Mouse (Mus musculus): ENCODE measurements around the gene Exosc10. TPM values are rescaled to one million over a fixed set of nuclear protein-coding genes. Genes with fewer than 3 reads are reported as not detected.

Gene Exosc10
- polyA plus RNA-seq, 1 experiment = 33.4 TPM

DNA sequence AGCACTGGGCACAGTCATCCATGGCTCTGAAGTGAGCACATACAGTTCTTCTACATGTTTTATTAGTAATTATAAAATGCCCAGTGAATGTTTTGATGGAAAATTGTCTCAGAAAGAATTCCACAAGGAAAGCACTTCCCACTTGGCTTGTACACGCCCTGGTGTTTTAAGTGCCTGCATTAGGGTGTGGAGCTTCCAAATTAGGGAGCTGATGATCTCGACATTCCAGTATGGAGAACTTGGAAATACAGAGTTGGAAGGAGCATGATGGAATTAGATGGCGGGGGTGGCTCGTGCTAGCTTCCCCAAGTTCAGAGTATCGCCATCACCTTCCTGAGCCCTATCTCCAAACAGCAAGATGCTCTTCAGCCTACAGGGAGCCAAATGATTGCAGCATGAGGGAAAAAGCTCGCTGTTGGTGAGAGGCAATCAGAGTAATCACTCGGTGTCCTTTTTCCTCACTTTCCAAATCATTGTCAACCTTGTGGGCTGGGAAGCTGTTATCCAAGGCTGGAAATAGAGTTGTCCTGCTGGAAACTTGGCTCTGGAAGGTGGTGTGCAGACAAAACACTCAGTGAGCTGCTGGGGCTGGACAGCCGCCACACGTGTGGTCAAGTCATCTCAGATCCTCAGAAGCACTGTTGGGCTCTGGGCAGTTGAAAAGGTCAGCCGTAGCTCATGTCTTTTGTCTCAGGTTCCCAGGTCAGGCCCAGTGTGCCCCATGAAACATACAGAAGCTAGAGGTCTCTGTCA, 30.9 kb upstream of the Exosc10 start:
- TF ChIP-seq CTCF (IDR thresholded peaks at IDR 0.05; ENCODE audit: insufficient read depth, low read length) (no peak), POLR2A (IDR thresholded peaks at IDR 0.05; ENCODE audit: borderline replicate concordance, extremely low read depth, low read depth, low read length) (no peak)
- WGBS = 81% methylated on average over 10 of the region's 10 CpGs
- no peak for DNase-seq
- Histone ChIP-seq H3K4me1 (ENCODE audit: control insufficient read depth, insufficient read depth, low read length) (no peaks in the 10 kb centered on the region), H3K4me3 (replicated peaks; ENCODE audit: extremely low read depth, low read depth, low read length) (no peak overlapping the region)

DNA sequence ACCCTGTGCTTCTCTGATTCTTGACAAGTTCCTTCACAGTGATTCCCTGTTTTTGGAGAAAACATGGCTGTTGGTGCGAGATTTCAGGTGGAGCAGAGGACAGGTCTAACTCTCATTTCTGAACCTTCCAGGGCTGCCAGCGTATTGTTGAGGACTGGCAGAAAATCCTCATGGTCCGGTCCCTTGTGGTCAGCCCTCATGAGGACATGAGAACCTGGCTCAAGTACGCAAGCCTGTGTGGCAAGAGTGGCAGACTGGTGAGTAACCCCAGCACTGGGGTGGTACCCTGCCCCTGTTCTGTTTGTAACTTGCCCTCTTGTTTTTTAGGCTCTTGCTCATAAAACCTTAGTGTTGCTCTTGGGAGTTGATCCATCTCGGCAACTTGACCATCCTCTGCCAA, 27.9 kb upstream of the Exosc10 start:
- TF ChIP-seq CTCF (IDR thresholded peaks at IDR 0.05; ENCODE audit: insufficient read depth, low read length) = no peak
- H3K4me1 ChIP-seq (ENCODE audit: control insufficient read depth, insufficient read depth, low read length) = no peaks in the 10 kb centered on the region
- no peak for DNase-seq
- WGBS = 95% methylated on average over 5 of the region's 5 CpGs
- H3K4me3 ChIP-seq (replicated peaks; ENCODE audit: extremely low read depth, low read depth, low read length) = no peak overlapping the region

DNA sequence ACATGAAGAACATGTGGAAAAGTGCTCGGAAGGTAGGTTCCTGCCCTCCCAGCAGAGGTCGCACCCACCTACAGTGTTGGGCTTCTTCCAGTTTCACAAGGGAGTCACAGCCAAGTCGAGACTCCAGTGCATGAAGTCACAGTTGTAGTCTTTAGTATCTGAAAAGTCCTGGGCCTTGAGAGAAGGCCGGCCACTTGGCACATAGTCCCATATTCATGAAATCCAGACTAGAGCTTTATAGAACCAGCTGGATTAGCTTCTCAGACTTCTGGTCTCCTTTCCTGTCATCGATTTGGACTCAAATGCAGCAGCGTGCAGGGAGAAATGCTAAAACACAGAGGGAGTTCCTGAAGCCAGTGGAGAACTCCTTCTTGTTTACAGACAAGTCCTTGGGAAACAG, 27.5 kb upstream of the Exosc10 start:
- no peak for DNase-seq
- Histone ChIP-seq H3K4me3 (replicated peaks; ENCODE audit: extremely low read depth, low read depth, low read length) (no peak overlapping the region), H3K4me1 (ENCODE audit: control insufficient read depth, insufficient read depth, low read length) (no peaks in the 10 kb centered on the region)
- TF ChIP-seq CTCF (IDR thresholded peaks at IDR 0.05; ENCODE audit: insufficient read depth, low read length) (no peak), POLR2A (IDR thresholded peaks at IDR 0.05; ENCODE audit: borderline replicate concordance, extremely low read depth, low read depth, low read length) (no peak)
- 82% methylated on average over 6 of the region's 6 CpGs for WGBS

DNA sequence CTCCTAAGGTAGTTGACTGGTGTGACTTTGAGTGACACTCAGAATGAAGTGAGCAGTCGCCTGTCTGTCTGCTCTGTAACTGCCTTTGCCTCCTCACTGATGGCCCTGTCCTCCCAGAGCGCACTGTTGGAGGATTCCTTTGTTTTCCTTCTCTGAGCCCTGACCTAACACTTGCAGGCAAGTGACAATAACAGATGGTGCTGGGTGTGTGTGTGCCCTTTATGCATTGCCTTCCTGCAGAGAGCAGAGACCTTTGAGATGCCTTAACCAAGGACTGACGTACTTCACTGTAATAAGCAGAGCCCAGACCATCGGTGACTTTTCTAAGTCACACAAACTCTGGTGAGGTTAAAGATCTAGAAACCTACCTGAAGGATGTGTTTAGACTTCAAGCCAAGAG, 26.9 kb upstream of the Exosc10 start:
- Histone ChIP-seq H3K4me3 (replicated peaks; ENCODE audit: extremely low read depth, low read depth, low read length) (no peak overlapping the region), H3K4me1 (ENCODE audit: control insufficient read depth, insufficient read depth, low read length) (no peaks in the 10 kb centered on the region)
- 78% methylated on average over 4 of the region's 4 CpGs for WGBS
- TF ChIP-seq CTCF (IDR thresholded peaks at IDR 0.05; ENCODE audit: insufficient read depth, low read length) (no peak), POLR2A (IDR thresholded peaks at IDR 0.05; ENCODE audit: borderline replicate concordance, extremely low read depth, low read depth, low read length) (no peak)
- no peak for DNase-seq

DNA sequence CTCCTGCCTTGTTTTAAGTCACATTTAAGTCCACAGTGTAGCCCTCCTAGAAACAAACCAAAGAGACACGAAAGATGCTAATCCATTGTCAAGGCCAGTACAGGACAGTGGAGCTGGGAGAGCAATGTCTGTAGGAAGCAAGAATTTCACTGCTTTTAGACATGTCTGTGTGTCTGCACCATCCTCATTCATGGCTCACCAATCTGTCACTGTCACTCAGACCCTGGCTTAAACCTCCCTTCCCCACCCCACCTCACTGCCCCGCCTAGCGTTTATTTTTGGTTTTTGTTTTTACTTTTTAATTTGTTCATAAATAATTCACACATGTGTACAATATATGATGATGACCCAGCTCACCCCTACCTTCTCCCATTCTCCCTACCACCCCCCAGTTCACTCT, 25.7 kb upstream of the Exosc10 start:
- no peak for DNase-seq
- no peak overlapping the region for H3K4me3 ChIP-seq (replicated peaks; ENCODE audit: extremely low read depth, low read depth, low read length)
- no peaks in the 10 kb centered on the region for H3K4me1 ChIP-seq (ENCODE audit: control insufficient read depth, insufficient read depth, low read length)
- WGBS = 91% methylated on average over 3 of the region's 3 CpGs
- no peak for TF ChIP-seq CTCF (IDR thresholded peaks at IDR 0.05; ENCODE audit: insufficient read depth, low read length)
- TF ChIP-seq POLR2A (IDR thresholded peaks at IDR 0.05; ENCODE audit: borderline replicate concordance, extremely low read depth, low read depth, low read length) = no peak

DNA sequence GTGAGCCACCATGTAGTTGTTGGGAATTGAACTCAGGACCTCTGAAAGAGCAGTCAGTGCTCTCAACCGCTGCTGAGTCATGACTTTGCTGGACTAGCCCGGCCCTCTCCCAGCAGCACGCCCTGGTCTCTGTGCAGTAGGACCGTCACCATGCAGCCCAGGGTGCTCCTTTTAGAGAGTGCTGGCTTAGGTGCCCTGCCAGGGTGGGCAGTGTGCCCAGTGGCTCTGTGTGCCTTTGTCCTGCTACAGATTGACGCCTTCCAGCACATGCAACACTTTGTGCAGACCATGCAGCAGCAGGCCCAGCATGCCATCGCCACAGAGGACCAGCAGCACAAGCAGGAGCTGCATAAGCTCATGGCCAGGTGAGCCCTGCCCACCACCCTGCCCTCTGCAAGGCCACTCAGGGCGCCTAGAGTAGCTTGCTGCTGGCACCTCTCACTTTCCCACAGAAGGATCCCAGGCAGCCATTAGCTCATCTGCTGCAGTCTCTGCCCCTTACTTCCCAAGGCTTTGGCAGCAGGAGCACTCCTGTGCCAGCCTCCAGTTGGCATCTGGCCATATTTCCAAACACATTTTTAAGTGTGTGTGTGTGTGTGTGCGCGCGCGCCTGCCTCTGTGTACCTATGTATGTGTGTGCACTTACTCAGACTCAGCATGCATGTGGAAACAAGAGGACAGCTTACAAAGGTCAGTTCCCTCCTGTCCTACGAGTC, 24.5 kb upstream of the Exosc10 start:
- Histone ChIP-seq H3K4me3 (replicated peaks; ENCODE audit: extremely low read depth, low read depth, low read length) (no peak overlapping the region), H3K4me1 (ENCODE audit: control insufficient read depth, insufficient read depth, low read length) (no peaks in the 10 kb centered on the region)
- 82% methylated on average over 12 of the region's 12 CpGs for WGBS
- TF ChIP-seq POLR2A (IDR thresholded peaks at IDR 0.05; ENCODE audit: borderline replicate concordance, extremely low read depth, low read depth, low read length) (no peak), CTCF (IDR thresholded peaks at IDR 0.05; ENCODE audit: insufficient read depth, low read length) (no peak)
- no peak for DNase-seq

DNA sequence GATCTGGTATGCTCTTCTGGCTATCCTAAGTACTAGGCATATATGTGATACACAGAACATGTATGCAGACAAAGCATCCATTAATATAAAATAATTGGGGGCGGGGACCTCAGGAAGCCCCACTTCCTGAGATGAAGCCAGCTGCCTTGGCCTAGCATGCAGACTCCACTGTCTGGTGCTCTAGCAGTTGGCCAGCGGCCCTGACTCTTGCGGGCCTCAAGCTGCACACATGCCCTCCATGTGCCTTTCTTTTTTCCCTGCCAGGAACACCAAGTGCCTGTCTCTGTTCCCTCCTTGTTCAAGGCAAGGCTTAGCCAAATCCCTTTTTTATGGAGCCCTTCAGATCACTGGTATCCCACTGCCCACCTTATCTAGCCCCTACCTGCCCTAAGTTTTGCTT, 22.4 kb upstream of the Exosc10 start:
- H3K4me3 ChIP-seq (replicated peaks; ENCODE audit: extremely low read depth, low read depth, low read length) = no peak overlapping the region
- 54% methylated on average over 3 of the region's 3 CpGs for WGBS
- DNase-seq = no peak
- no peaks in the 10 kb centered on the region for H3K4me1 ChIP-seq (ENCODE audit: control insufficient read depth, insufficient read depth, low read length)
- no peak for TF ChIP-seq CTCF (IDR thresholded peaks at IDR 0.05; ENCODE audit: insufficient read depth, low read length)
- no peak for TF ChIP-seq POLR2A (IDR thresholded peaks at IDR 0.05; ENCODE audit: borderline replicate concordance, extremely low read depth, low read depth, low read length)

DNA sequence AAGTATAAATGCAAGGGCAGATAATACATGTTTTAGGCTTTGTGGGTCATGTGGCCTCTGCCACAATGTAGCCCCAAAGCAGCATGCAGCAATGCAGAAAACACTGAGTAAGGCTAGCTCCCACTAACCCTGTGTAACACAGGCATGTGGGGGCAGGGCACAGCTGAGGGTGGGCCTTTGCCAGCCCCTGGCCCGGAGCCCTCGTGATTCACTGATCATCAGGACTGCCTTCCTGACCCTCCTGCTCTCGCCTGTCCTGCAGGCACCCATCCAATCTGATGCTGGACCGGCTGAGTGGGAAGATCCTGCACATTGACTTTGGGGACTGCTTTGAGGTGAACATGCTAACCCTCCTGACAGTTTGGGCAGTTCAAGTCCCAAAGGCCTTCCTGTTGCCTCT, 9.1 kb upstream of the Exosc10 start:
- TF ChIP-seq POLR2A (IDR thresholded peaks at IDR 0.05; ENCODE audit: borderline replicate concordance, extremely low read depth, low read depth, low read length) = no peak
- TF ChIP-seq CTCF (IDR thresholded peaks at IDR 0.05; ENCODE audit: insufficient read depth, low read length) = no peak
- Histone ChIP-seq H3K4me3 (replicated peaks; ENCODE audit: extremely low read depth, low read depth, low read length) (no peak overlapping the region), H3K4me1 (ENCODE audit: control insufficient read depth, insufficient read depth, low read length) (no peaks in the 10 kb centered on the region)
- WGBS = 88% methylated on average over 4 of the region's 4 CpGs
- DNase-seq = no peak

DNA sequence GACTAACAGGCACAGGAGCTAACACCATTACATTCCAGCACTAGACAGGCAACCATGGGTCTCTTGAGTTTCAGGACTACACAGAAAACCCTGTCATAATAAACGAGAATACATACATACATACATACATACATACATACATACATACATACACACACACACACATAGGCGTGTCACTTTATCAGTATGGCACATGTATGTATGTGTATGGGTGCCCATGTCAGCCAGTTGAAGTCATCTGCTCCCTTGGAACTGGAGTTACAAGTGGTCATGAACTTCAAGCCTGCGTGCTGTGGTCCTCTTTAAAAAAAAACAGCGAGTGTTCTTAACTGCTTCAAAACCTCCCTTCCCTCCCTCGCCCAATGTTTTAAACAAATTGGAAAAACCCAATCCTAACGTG, 463 bp upstream of the Exosc10 start:
- DNase-seq = no peak
- TF ChIP-seq CTCF (IDR thresholded peaks at IDR 0.05; ENCODE audit: insufficient read depth, low read length) (no peak), POLR2A (IDR thresholded peaks at IDR 0.05; ENCODE audit: borderline replicate concordance, extremely low read depth, low read depth, low read length) (no peak)
- 21% methylated on average over 6 of the region's 6 CpGs for WGBS
- H3K4me3 ChIP-seq (replicated peaks; ENCODE audit: extremely low read depth, low read depth, low read length) = peak overlapping the region; percentile 96
- 0 out of 2 replicates have a peak, but pooled peaks cover 4% of the 10 kb centered on the region for H3K4me1 ChIP-seq (ENCODE audit: control insufficient read depth, insufficient read depth, low read length)

DNA sequence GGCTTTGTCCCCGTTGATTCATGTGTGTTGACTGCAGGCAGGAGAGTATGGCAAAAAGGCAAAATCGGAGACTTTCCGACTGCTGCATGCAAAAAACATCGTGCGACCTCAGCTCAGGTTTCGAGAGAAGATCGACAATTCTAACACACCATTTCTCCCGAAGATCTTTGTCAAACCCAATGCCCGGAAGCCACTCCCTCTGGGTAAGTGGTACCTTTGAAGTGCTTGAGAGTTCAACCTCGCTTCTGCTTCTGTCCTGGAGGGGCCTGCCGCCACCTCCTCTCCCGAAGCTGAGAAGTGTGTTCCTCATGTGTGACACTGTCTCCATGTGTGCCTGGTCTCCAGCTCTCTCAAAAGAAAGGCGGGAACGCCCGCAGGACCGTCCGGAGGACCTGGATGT, 4.4 kb downstream of the Exosc10 start:
- H3K4me3 ChIP-seq (replicated peaks; ENCODE audit: extremely low read depth, low read depth, low read length) = no peak overlapping the region
- WGBS = 90% methylated on average over 17 of the region's 17 CpGs
- DNase-seq = no peak
- no peak for TF ChIP-seq POLR2A (IDR thresholded peaks at IDR 0.05; ENCODE audit: borderline replicate concordance, extremely low read depth, low read depth, low read length)
- no peak for TF ChIP-seq CTCF (IDR thresholded peaks at IDR 0.05; ENCODE audit: insufficient read depth, low read length)
- H3K4me1 ChIP-seq (ENCODE audit: control insufficient read depth, insufficient read depth, low read length) = 0 out of 2 replicates have a peak, but pooled peaks cover 4% of the 10 kb centered on the region

Data from lung, adult 2 months (tissue).